21 mouse cellular contexts compared by ENCODE assay signal in the genomic region with DNA sequence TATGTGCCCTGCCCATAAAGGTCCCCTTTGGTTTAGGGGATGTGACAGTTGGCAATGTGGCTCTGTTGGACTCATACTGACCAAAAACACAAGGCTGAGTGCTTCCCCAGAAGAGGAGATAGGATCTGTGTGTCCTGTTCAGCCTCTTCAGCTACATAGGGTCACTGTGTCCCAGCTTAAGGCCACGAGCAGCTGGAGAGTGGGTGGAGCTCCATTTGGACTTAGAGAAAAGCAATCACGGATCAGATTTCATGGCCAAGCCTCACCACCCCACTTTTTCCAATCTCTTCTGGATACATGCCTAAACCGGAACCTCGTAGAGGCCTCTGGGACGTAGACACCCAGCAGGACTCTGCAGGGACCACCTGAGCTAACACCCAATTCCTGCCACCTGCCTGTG. TPM values are rescaled to one million over a fixed set of nuclear protein-coding genes. Genes with fewer than 3 reads are reported as not detected.
DNase-seq lines count a peak whose midpoint lies in the region; ATAC-seq lines count a peak whose summit lies in the region.
"Had no signal": no experiment of that assay in that cellular context is flagged by ENCODE, and none has a peak within 500 bp of the region (broad histone marks: within the 10 kb centered on the region; RNA-seq: fewer than 3 reads in every experiment).

No protein-coding gene starts in this region.

- no peaks in the 10 kb centered on the region for H3K27me3 ChIP-seq in embryonic facial prominence, embryonic 14.5 days (replicated peaks; ENCODE audit: control insufficient read depth, insufficient read depth, low read length)
- no peaks in the 10 kb centered on the region for H3K27me3 ChIP-seq in embryonic facial prominence, embryonic 10.5 days (replicated peaks; ENCODE audit: low read depth, poor library complexity, severe bottlenecking)
- no peaks in the 10 kb centered on the region for H3K27me3 ChIP-seq in limb, embryonic 12.5 days
- no peaks in the 10 kb centered on the region for H3K27me3 ChIP-seq in limb, embryonic 10.5 days (ENCODE audit: low read depth, poor library complexity, severe bottlenecking)
- H3K27me3 ChIP-seq: hindbrain, embryonic 13.5 days; kidney, embryonic 15.5 days; limb, embryonic 15.5 days had no signal

- peak; percentile 41 for DNase-seq in embryonic facial prominence, embryonic 14.5 days (ENCODE audit: low spot score)
- no peak for DNase-seq in embryonic facial prominence, embryonic 10.5 days (ENCODE audit: low spot score)
- no peak for DNase-seq in limb, embryonic 10.5 days (ENCODE audit: low spot score)
- peak; percentile 80 for DNase-seq in ovary, adult 18-20 months (ENCODE audit: low spot score)
- no peak for DNase-seq in ovary, postnatal 10 days (ENCODE audit: low spot score)
- DNase-seq in frontal cortex, postnatal 14 days (ENCODE audit: low spot score in 2 of 2) = no peak
- DNase-seq: adrenal gland, postnatal 36 days; cerebellum, adult 11 months; cerebellum, postnatal 10 days; heart, postnatal 36 days; kidney, adult 11 months; layer of hippocampus, adult 9-11 months; lung, postnatal 10 days; thymus, postnatal 25 days had no signal

- H3K4me3 ChIP-seq in embryonic facial prominence, embryonic 14.5 days (ENCODE audit: low read depth, low read length) = no peak overlapping the region
- no peak overlapping the region for H3K4me3 ChIP-seq in embryonic facial prominence, embryonic 10.5 days
- H3K4me3 ChIP-seq in limb, embryonic 12.5 days (replicated peaks) = no peak overlapping the region
- no peak overlapping the region for H3K4me3 ChIP-seq in limb, embryonic 10.5 days
- H3K4me3 ChIP-seq: hindbrain, embryonic 13.5 days; kidney, embryonic 15.5 days; limb, embryonic 15.5 days had no signal

- no peaks in the 10 kb centered on the region for H3K36me3 ChIP-seq in embryonic facial prominence, embryonic 14.5 days (ENCODE audit: control insufficient read depth, insufficient read depth, low read length)
- H3K36me3 ChIP-seq in embryonic facial prominence, embryonic 10.5 days (replicated peaks) = no peaks in the 10 kb centered on the region
- no peaks in the 10 kb centered on the region for H3K36me3 ChIP-seq in limb, embryonic 12.5 days
- H3K36me3 ChIP-seq in limb, embryonic 10.5 days = no peaks in the 10 kb centered on the region
- H3K36me3 ChIP-seq: hindbrain, embryonic 13.5 days; kidney, embryonic 15.5 days; limb, embryonic 15.5 days had no signal

- peaks cover 45% of the 10 kb centered on the region for H3K4me1 ChIP-seq in embryonic facial prominence, embryonic 14.5 days (ENCODE audit: control insufficient read depth, insufficient read depth, low read length)
- peaks cover 64% of the 10 kb centered on the region for H3K4me1 ChIP-seq in embryonic facial prominence, embryonic 10.5 days
- H3K4me1 ChIP-seq in limb, embryonic 12.5 days (replicated peaks) = peaks cover 40% of the 10 kb centered on the region
- peaks cover 50% of the 10 kb centered on the region for H3K4me1 ChIP-seq in limb, embryonic 10.5 days

- H3K9ac ChIP-seq in embryonic facial prominence, embryonic 14.5 days (ENCODE audit: low read depth, low read length) = no peak overlapping the region
- no peak overlapping the region for H3K9ac ChIP-seq in limb, embryonic 12.5 days (replicated peaks)
- H3K9ac ChIP-seq: hindbrain, embryonic 13.5 days; kidney, embryonic 15.5 days; limb, embryonic 15.5 days; liver, embryonic 14.5 days had no signal

- ATAC-seq in embryonic facial prominence, embryonic 14.5 days (ENCODE audit: low read depth) = no peak
- ATAC-seq in limb, embryonic 12.5 days (ENCODE audit: insufficient number of reproducible peaks, insufficient read depth, low FRiP score, low TSS enrichment, low read depth) = no peak
- ATAC-seq: CD4-positive, CD25-positive, alpha-beta regulatory T cell, adult 4 months; midbrain, embryonic 16.5 days had no signal

- no peak overlapping the region for H3K27ac ChIP-seq in embryonic facial prominence, embryonic 14.5 days (replicated peaks; ENCODE audit: low read depth, low read length)
- no peak overlapping the region for H3K27ac ChIP-seq in embryonic facial prominence, embryonic 10.5 days (replicated peaks)
- peak overlapping the region; percentile 2; the same call in 1 of the 2 replicates for H3K27ac ChIP-seq in limb, embryonic 12.5 days
- no peak overlapping the region for H3K27ac ChIP-seq in limb, embryonic 10.5 days
- H3K27ac ChIP-seq: hindbrain, embryonic 13.5 days; kidney, embryonic 15.5 days; limb, embryonic 15.5 days; liver, embryonic 14.5 days had no signal

- H3K9me3 ChIP-seq in embryonic facial prominence, embryonic 14.5 days (ENCODE audit: control insufficient read depth, low read length) = no peaks in the 10 kb centered on the region
- no peaks in the 10 kb centered on the region for H3K9me3 ChIP-seq in embryonic facial prominence, embryonic 10.5 days
- H3K9me3 ChIP-seq in limb, embryonic 12.5 days = no peaks in the 10 kb centered on the region
- H3K9me3 ChIP-seq in limb, embryonic 10.5 days (replicated peaks) = no peaks in the 10 kb centered on the region
- H3K9me3 ChIP-seq: hindbrain, embryonic 13.5 days; kidney, embryonic 15.5 days; limb, embryonic 15.5 days had no signal

- 34% methylated on average over 5 of the region's 5 CpGs for WGBS in embryonic facial prominence, embryonic 14.5 days
- 55% methylated on average over 5 of the region's 5 CpGs for WGBS in embryonic facial prominence, embryonic 10.5 days
- WGBS in limb, embryonic 12.5 days = 33% methylated on average over 5 of the region's 5 CpGs
- WGBS in limb, embryonic 10.5 days = 55% methylated on average over 5 of the region's 5 CpGs

- no peak overlapping the region for H3K4me2 ChIP-seq in embryonic facial prominence, embryonic 14.5 days (ENCODE audit: low read depth, low read length)
- H3K4me2 ChIP-seq in limb, embryonic 12.5 days = no peak overlapping the region
- H3K4me2 ChIP-seq: hindbrain, embryonic 13.5 days; kidney, embryonic 15.5 days; limb, embryonic 15.5 days had no signal

RNA-seq across cellular contexts. Expression of a gene that starts 25.5 kb away (rescaled TPM):
- 166 and 175 TPM in 2 replicates for polyA plus RNA-seq in embryonic facial prominence, embryonic 14.5 days (2014; fragmentation: Nextera tagmentation; extraction: Ambion mirVana)
- 159 and 166 TPM in 2 replicates for polyA plus RNA-seq in embryonic facial prominence, embryonic 10.5 days (2016; fragmentation: Nextera tagmentation; extraction: Ambion mirVana)
- polyA plus RNA-seq in limb, embryonic 12.5 days (2016; fragmentation: Nextera tagmentation; extraction: Ambion mirVana) = 176 and 183 TPM in 2 replicates
- polyA plus RNA-seq in limb, embryonic 10.5 days (2016; fragmentation: Nextera tagmentation; extraction: Ambion mirVana) = 168 TPM in 2 replicates

Comparison
In these comparisons a context has a peak if more than half of its experiments do, and no peak if none do; other contexts are left out.
1. DNase-seq: peak in embryonic facial prominence, embryonic 14.5 days (single experiment) and ovary, adult 18-20 months (single experiment); none in embryonic facial prominence, embryonic 10.5 days (single experiment), limb, embryonic 10.5 days (single experiment), ovary, postnatal 10 days (single experiment) and frontal cortex, postnatal 14 days (0 of 2).